In genomic region chr11:119687316-119687715, GRCm38 (mm10) we compare ENCODE assay signal across 16 mouse cellular contexts.
"Had no signal": no experiment of that assay in that cellular context is flagged by ENCODE, and none has a peak within 500 bp of the region (broad histone marks: within the 10 kb centered on the region; RNA-seq: fewer than 3 reads in every experiment).

No protein-coding gene starts in this region.

- H3K4me3 ChIP-seq: neural tube, embryonic 13.5 days; neural tube, embryonic 15.5 days; stomach, embryonic 15.5 days had no signal

- H3K9me3 ChIP-seq: neural tube, embryonic 13.5 days; neural tube, embryonic 15.5 days; stomach, embryonic 15.5 days had no signal

- H3K27me3 ChIP-seq: neural tube, embryonic 13.5 days; neural tube, embryonic 15.5 days; stomach, embryonic 15.5 days had no signal

- DNase-seq: retina, postnatal 1 day; right cerebral cortex, adult 18-20 months; right cerebral cortex, postnatal 14 days; right cerebral cortex, postnatal 25 days; right cerebral cortex, postnatal 4 days; spleen, adult 18-20 months; thymus, adult 18-20 months; thymus, adult 2 months; thymus, postnatal 14 days; thymus, postnatal 25 days; thymus, postnatal 36 days; thymus, postnatal 4 days had no signal

- H3K4me2 ChIP-seq: neural tube, embryonic 13.5 days; neural tube, embryonic 15.5 days; stomach, embryonic 15.5 days had no signal

- H3K9ac ChIP-seq: neural tube, embryonic 13.5 days; neural tube, embryonic 15.5 days; stomach, embryonic 15.5 days had no signal

- H3K36me3 ChIP-seq: neural tube, embryonic 13.5 days; neural tube, embryonic 15.5 days; stomach, embryonic 15.5 days had no signal

- H3K27ac ChIP-seq: neural tube, embryonic 15.5 days; stomach, embryonic 15.5 days; stomach, postnatal 0 days had no signal
